Mouse (Mus musculus) lung, embryonic 15.5 days (tissue): ENCODE results near the gene Sf3a2. TPM values are rescaled to one million over a fixed set of nuclear protein-coding genes. Genes with fewer than 3 reads are reported as not detected.
A peak's percentile ranks its signal among the peaks of the same experiment; 100 is the strongest.

ENCODE experiments used
- ATAC-seq: fragments of 200-750 bp; cut with Nextera tagmentation; 2 replicates; pipeline ENCODE4 v1.8.0; 2017; ENCODE audit warnings: moderate number of reproducible peaks, borderline replicate concordance; ENCODE audit not compliant: low FRiP score, low TSS enrichment; ENCODE audit errors: extremely low read depth
- H3K27ac ChIP-seq: fragments of 300-500 bp; sonication (generic); 2 replicates; pipeline ENCODE4 v1.5.1; 2015; ENCODE audit warnings: moderate library complexity, mild to moderate bottlenecking, inconsistent platforms
- H3K27me3 ChIP-seq: fragments of 300-500 bp; sonication (generic); 2 replicates; pipeline ENCODE4 v1.6.1; 2015; ENCODE audit warnings: inconsistent platforms
- H3K36me3 ChIP-seq: fragments of 300-500 bp; sonication (generic); 2 replicates; pipeline ENCODE4 v1.6.1; 2015; ENCODE audit warnings: inconsistent platforms
- H3K4me1 ChIP-seq: fragments of 300-500 bp; sonication (generic); 2 replicates; pipeline ENCODE4 v1.6.1; 2015; ENCODE audit warnings: inconsistent platforms
- H3K4me2 ChIP-seq: fragments of 300-500 bp; sonication (generic); 2 replicates; pipeline ENCODE4 v1.6.1; 2015; ENCODE audit warnings: inconsistent platforms, mild to moderate bottlenecking, moderate library complexity
- H3K4me3 ChIP-seq: fragments of 300-500 bp; sonication (generic); 2 replicates; pipeline ENCODE4 v1.5.1; 2015; ENCODE audit warnings: mild to moderate bottlenecking, inconsistent platforms
- H3K9ac ChIP-seq: fragments of 300-500 bp; sonication (generic); 2 replicates; pipeline ENCODE4 v1.6.1; 2015; ENCODE audit warnings: inconsistent platforms
- H3K9me3 ChIP-seq: fragments of 300-500 bp; sonication (generic); 2 replicates; pipeline ENCODE4 v1.6.1; 2016; ENCODE audit warnings: inconsistent platforms
- WGBS: fragments of 180-500 bp; shearing (Covaris S2); methylation state at CpG from one replicate; pipeline ENCODE4 v1.1.7; 2015; 5-methylcytosine and 5-hydroxymethylcytosine counted together
- polyA plus RNA-seq: library from polyadenylated mRNA; unstranded; fragments of >200 nt; fragmentation: Nextera tagmentation; extraction: Ambion mirVana; gene quantifications from 2 replicates; pipeline ENCODE4 v1.2.1, GENCODE M21; 2015

The Sf3a2 gene
- polyA plus RNA-seq, 1 experiment from 2014 or later = 64.7 TPM

- ATAC-seq = no peak
- Histone ChIP-seq H3K36me3 (peaks cover 97% of the 10 kb centered on the region), H3K4me3 (no peak overlapping the region), H3K27me3 (no peaks in the 10 kb centered on the region), H3K4me2 (no peak overlapping the region), H3K9ac (no peak overlapping the region), H3K27ac (no peak overlapping the region), H3K9me3 (no peaks in the 10 kb centered on the region), H3K4me1 (no peaks in the 10 kb centered on the region)
Observed at GRCm38 (mm10) chr10:80779565-80779964, 18.4 kb upstream of the Sf3a2 start.

GRCm38 (mm10) chr10:80784302-80784701 lies 13.7 kb upstream of the Sf3a2 start:
- H3K27ac ChIP-seq = no peak overlapping the region
- ATAC-seq = no peak
- H3K27me3 ChIP-seq = no peaks in the 10 kb centered on the region
- peaks cover 96% of the 10 kb centered on the region for H3K36me3 ChIP-seq
- 96% methylated on average over 2 of the region's 2 CpGs for WGBS
- no peak overlapping the region for H3K4me2 ChIP-seq
- H3K4me1 ChIP-seq = no peaks in the 10 kb centered on the region
- no peak overlapping the region for H3K9ac ChIP-seq
- H3K9me3 ChIP-seq = no peaks in the 10 kb centered on the region
- no peak overlapping the region for H3K4me3 ChIP-seq

GRCm38 (mm10) chr10:80784871-80785270 lies 13.1 kb upstream of the Sf3a2 start:
- Histone ChIP-seq H3K4me1 (no peaks in the 10 kb centered on the region), H3K4me3 (no peak overlapping the region), H3K27me3 (no peaks in the 10 kb centered on the region), H3K4me2 (no peak overlapping the region), H3K27ac (no peak overlapping the region), H3K9me3 (no peaks in the 10 kb centered on the region), H3K9ac (no peak overlapping the region), H3K36me3 (peaks cover 96% of the 10 kb centered on the region)
- ATAC-seq = no peak
- 84% methylated on average over 12 of the region's 12 CpGs for WGBS

DNA sequence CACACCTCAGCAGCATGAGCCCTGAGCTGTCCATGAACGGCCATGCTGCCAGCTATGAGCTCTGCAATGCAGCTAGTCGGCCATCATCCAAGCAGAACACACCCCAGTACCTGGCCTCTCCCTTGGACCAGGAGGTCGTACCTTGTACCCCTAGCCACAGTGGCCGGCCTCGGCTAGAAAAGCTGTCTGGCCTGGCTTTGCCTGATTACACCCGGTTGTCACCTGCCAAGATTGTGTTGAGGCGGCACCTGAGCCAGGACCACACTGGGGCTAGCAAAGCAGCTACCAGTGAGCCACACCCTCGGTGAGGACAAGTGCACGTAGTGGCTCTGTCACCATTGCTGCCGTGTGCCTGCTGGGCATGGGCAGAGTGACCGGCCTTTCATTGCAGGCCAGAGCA lies 12.0 kb upstream of the Sf3a2 start:
- H3K9me3 ChIP-seq = no peaks in the 10 kb centered on the region
- WGBS = 91% methylated on average over 11 of the region's 11 CpGs
- no peak overlapping the region for H3K9ac ChIP-seq
- H3K27ac ChIP-seq = no peak overlapping the region
- H3K36me3 ChIP-seq = peaks cover 96% of the 10 kb centered on the region
- ATAC-seq = no peak
- H3K4me1 ChIP-seq = no peaks in the 10 kb centered on the region
- H3K27me3 ChIP-seq = no peaks in the 10 kb centered on the region
- H3K4me2 ChIP-seq = no peak overlapping the region
- H3K4me3 ChIP-seq = no peak overlapping the region

DNA sequence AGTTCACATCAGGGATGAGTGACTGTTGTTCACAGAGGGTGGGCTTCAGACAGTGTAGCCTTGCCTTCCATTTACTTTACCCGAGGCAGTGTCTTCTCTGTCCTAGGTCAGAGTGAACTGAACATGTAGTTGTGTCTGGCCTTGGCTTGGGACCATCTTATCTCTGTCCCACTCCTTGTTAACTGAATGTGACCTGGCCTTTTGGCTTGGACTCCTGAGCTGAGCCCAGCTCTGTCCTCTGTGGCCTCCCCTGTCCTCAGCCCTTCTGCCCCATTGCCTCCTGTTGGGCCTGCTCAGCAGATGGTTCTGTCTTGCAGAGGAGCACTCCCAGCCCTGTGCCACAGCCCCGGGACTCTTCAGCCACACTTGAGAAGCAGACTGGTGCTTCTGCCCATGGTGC lies 10.5 kb upstream of the Sf3a2 start:
- Histone ChIP-seq H3K9ac (no peak overlapping the region), H3K36me3 (peaks cover 96% of the 10 kb centered on the region), H3K4me2 (no peak overlapping the region), H3K9me3 (no peaks in the 10 kb centered on the region), H3K27me3 (no peaks in the 10 kb centered on the region), H3K27ac (no peak overlapping the region), H3K4me3 (no peak overlapping the region), H3K4me1 (no peaks in the 10 kb centered on the region)
- 64% methylated on average over 2 of the region's 2 CpGs for WGBS
- no peak for ATAC-seq

DNA sequence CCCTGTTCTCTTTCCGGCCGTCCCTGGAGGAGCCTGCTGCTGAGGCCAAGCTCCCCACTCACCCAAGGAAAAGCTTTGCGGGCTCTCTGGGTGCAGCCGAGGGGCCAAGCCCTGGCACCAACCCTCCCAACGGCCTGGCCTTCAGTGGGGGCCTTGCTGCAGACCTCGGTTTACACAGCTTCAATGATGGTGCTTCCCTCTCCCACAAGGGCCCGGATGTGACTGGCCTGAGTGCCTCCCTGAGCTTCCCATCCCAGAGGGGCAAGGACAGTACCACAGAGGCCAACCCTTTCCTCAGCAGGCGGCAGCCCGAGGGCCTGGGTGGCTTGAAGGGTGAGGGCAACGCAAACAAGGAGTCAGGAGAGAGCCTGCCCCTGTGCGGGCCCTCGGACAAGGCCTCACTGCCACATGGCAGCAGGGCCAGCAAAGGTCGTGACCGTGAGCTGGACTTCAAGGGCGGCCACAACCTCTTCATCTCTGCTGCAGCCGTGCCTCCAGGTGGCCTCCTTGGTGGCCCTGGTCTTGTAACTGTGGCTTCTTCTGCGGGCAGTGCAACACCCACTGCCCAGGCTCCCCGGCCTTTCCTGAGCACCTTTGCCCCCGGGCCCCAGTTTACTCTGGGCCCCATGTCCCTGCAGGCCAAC lies 7.1 kb upstream of the Sf3a2 start:
- Histone ChIP-seq H3K9me3 (no peaks in the 10 kb centered on the region), H3K4me2 (no peak overlapping the region), H3K9ac (no peak overlapping the region), H3K36me3 (peaks cover 95% of the 10 kb centered on the region), H3K27ac (no peak overlapping the region), H3K4me3 (no peak overlapping the region), H3K4me1 (no peaks in the 10 kb centered on the region), H3K27me3 (no peaks in the 10 kb centered on the region)
- ATAC-seq = no peak
- 82% methylated on average over 19 of the region's 19 CpGs for WGBS

- Histone ChIP-seq H3K27me3 (no peaks in the 10 kb centered on the region), H3K9ac (no peak overlapping the region), H3K4me1 (peaks cover 7% of the 10 kb centered on the region; the same call in 1 of the 2 replicates), H3K36me3 (peaks cover 89% of the 10 kb centered on the region), H3K27ac (no peak overlapping the region), H3K4me3 (no peak overlapping the region), H3K9me3 (no peaks in the 10 kb centered on the region), H3K4me2 (no peak overlapping the region)
- 73% methylated on average over 33 of the region's 33 CpGs for WGBS
- ATAC-seq = no peak
Observed at GRCm38 (mm10) chr10:80791476-80792174, 6.4 kb upstream of the Sf3a2 start.

DNA sequence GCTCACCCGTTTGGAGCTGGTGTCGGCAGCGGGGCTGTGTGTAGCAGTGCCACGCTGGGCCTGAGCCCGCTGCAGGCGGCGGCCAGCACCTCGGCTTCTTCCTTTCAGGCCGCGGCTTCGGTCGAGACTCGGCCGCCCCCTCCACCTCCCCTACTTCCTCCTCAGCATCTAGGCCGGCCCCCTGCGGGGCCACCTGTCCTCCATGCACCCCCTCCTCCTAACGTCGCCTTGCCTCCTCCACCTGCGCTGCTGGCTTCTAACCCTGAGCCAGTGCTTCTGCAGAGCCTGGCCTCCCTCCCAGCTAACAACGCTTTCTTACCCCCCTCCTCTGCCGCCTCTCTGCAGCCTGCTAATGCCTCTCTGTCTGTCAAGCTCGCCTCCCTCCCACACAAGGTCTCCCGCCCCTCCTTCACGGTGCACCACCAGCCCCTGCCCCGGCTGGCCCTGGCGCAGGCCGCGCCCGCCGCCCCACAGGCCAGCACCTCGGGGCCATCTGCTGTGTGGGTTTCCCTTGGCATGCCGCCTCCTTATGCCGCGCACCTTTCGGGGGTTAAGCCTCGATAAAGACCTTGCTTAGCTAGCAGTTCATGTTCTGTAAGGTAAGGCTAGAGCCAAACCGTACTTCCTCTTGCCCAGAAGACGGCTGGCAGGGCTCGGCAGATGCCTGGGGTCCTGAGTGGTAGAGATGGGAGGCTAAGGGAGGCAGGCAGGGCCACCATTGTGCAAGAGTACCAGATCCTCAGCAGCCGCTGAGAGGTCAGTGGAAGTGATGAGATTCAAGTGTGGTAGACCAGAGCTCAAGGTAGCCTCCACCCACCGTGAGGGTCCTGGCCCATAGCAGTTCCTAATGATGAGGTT lies 5.6 kb upstream of the Sf3a2 start:
- peaks cover 83% of the 10 kb centered on the region for H3K36me3 ChIP-seq
- H3K4me3 ChIP-seq = no peak overlapping the region
- H3K9me3 ChIP-seq = no peaks in the 10 kb centered on the region
- H3K27ac ChIP-seq = no peak overlapping the region
- H3K27me3 ChIP-seq = no peaks in the 10 kb centered on the region
- H3K4me2 ChIP-seq = no peak overlapping the region
- ATAC-seq = peak; percentile 3; the same call in 1 of the 2 replicates
- peaks cover 14% of the 10 kb centered on the region for H3K4me1 ChIP-seq
- no peak overlapping the region for H3K9ac ChIP-seq
- WGBS = 65% methylated on average over 41 of the region's 41 CpGs

- H3K4me1 ChIP-seq = peaks cover 14% of the 10 kb centered on the region
- 88% methylated on average over 13 of the region's 13 CpGs for WGBS
- no peak overlapping the region for H3K9ac ChIP-seq
- ATAC-seq = no peak
- H3K9me3 ChIP-seq = no peaks in the 10 kb centered on the region
- H3K4me3 ChIP-seq = no peak overlapping the region
- H3K27me3 ChIP-seq = no peaks in the 10 kb centered on the region
- H3K4me2 ChIP-seq = no peak overlapping the region
- peaks cover 75% of the 10 kb centered on the region for H3K36me3 ChIP-seq
- H3K27ac ChIP-seq = no peak overlapping the region
Observed at GRCm38 (mm10) chr10:80793033-80793784, 4.8 kb upstream of the Sf3a2 start.

DNA sequence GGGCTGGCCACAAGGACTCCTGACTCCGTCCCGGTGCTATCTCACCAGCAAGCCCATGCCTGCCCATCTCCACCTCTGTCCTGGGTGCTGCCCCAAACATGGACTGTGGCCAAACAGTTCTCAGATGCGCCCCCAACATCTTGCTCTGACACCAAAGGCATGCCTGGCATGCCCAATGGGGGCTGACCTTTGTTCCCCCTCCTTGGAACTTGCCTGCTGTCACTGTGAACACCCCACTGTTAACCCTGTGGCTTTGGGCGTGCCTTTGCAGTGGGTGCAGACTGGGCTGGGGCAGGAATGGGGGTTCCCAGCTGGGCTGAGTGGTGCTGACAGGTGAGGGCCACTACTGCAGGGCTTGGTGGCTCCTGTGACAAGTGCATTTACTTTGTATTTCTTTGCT lies 4.2 kb upstream of the Sf3a2 start:
- H3K27ac ChIP-seq = no peak overlapping the region
- no peak for ATAC-seq
- 85% methylated on average over 4 of the region's 4 CpGs for WGBS
- no peak overlapping the region for H3K4me3 ChIP-seq
- no peak overlapping the region for H3K9ac ChIP-seq
- H3K4me2 ChIP-seq = no peak overlapping the region
- H3K4me1 ChIP-seq = peaks cover 14% of the 10 kb centered on the region
- H3K36me3 ChIP-seq = peaks cover 69% of the 10 kb centered on the region
- no peaks in the 10 kb centered on the region for H3K9me3 ChIP-seq
- H3K27me3 ChIP-seq = no peaks in the 10 kb centered on the region

DNA sequence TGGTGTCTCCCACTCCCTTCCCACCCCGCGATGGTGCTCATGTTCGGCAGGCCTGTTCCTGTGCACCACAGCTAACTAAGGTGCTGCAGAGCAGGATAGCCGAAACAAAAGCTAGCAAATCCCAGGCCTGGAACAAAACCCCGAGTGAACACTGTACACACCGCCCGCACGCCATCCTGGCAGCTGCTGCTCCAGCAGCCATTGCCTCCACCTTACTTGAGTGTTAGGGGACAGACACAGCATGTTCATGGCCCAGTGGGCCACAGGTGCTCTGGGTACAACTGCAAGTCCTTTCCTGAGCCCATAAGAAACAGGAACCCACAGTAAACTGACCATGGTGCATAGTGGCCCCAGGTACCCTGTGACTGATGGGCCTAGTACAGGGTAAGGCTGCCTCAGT lies 3.2 kb upstream of the Sf3a2 start:
- H3K9ac ChIP-seq = no peak overlapping the region
- H3K27ac ChIP-seq = no peak overlapping the region
- H3K4me1 ChIP-seq = peaks cover 18% of the 10 kb centered on the region
- H3K4me2 ChIP-seq = no peak overlapping the region
- H3K9me3 ChIP-seq = no peaks in the 10 kb centered on the region
- 86% methylated on average over 8 of the region's 8 CpGs for WGBS
- H3K4me3 ChIP-seq = no peak overlapping the region
- H3K36me3 ChIP-seq = peaks cover 61% of the 10 kb centered on the region
- no peak for ATAC-seq
- H3K27me3 ChIP-seq = no peaks in the 10 kb centered on the region
